Mouse (Mus musculus): ENCODE results near the gene Fat4.

GRCm38 (mm10) chr3:38938136-38938535 lies 51.4 kb downstream of the Fat4 start:
- TF ChIP-seq CTCF (IDR thresholded peaks at IDR 0.05; ENCODE audit: extremely low read depth, insufficient read depth, insufficient read length, insufficient replicate concordance) (no peak), POLR2A (IDR thresholded peaks at IDR 0.05; ENCODE audit: low read depth, low read length) (no peak)
